Mouse (Mus musculus): Measurements from ENCODE around the gene Slc1a1.

GRCm38 (mm10) chr19:28934897-28935296 lies 100.0 kb downstream of the Slc1a1 start:
- no peak for TF ChIP-seq POLR2A (IDR thresholded peaks at IDR 0.05; ENCODE audit: control insufficient read depth, low read depth, low read length)
- TF ChIP-seq CTCF (IDR thresholded peaks at IDR 0.05; ENCODE audit: control insufficient read depth, insufficient read depth, insufficient replicate concordance, low read depth, low read length): no peak

Data from testis, adult 2 months (tissue).